Mouse (Mus musculus) neutrophil, adult 5-6 weeks (primary cell): ENCODE measurements at regions not wholly inside any gene's neighbourhood (a gene's known extent, or its start where the extent isn't known, plus 50 kb on each side); places are given as distances from the start of the nearest gene placed in this dataset.
A peak's percentile ranks its signal among the peaks of the same experiment; 100 is the strongest.

Experiments used
- ATAC-seq: fragments of 151-379, 151-347 bp; 2 replicates; pipeline ENCODE4 v1.8.0; 2017; ENCODE audit warnings: mild to moderate bottlenecking, moderate TSS enrichment; ENCODE audit not compliant: insufficient number of reproducible peaks, poor library complexity, low FRiP score, severe bottlenecking; ENCODE audit errors: extremely low read depth

DNA sequence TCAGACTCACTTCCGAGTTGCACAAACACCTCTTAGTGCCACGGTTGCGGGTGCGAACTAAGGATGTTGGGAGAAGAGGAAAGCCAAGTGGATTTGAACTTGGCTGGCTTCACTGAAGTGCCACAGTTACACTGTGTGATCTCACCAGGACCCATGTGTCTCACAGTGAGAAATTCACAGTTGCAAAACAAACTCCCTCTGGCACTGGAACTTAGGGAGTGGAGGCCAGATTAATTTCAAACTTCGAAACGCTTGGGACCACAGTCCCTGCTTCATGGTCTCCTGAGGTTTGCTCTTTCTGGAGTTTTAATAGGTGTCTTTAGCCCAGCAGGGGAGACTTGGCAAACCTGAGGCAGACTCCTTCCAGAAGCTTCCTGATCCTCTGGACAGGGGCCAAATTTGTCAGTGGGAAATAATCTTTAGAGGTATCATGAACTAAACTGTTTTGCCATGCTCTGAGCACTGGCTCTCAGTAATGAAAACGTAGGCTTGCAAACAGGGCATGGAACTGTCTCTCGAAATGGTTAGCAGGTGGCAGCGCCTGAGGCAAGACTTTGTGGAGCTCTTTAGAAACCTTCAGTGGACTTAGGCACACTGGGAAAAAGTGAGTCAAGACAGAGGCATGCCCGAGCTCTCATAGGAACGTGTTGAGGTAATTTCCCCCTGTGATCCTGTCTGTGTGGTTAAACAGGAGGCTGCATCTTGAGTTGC lies 121.2 kb upstream of the Gm5148 start:
- ATAC-seq = no peak

DNA sequence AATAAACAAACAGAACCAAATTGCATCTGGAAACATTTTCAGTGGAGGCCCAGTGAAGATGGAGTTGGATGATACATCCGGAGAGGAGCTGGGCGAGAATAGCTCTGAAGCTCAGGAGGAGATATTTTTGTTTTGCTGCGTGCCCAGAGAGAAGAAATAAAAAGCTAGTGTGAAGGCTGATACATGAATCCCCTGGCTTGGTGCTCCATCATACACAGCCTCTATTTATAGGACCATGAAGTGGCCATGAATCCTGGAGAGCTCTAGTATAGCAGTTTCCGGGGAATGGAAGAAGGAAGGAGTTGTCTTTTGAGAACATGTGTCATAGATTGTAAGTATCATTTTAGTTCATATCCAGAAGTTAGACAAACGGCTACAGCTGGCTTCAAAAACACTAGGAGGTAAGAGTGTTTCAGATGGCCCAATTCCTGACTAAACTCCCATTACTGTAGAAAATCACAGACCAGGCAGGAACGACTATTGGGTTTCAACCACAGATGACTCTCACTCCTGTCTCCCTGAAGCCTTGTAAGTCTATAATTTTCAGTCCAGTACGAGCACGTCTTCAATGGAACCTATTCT lies 120.5 kb upstream of the Gm5148 start:
- ATAC-seq = no peak

DNA sequence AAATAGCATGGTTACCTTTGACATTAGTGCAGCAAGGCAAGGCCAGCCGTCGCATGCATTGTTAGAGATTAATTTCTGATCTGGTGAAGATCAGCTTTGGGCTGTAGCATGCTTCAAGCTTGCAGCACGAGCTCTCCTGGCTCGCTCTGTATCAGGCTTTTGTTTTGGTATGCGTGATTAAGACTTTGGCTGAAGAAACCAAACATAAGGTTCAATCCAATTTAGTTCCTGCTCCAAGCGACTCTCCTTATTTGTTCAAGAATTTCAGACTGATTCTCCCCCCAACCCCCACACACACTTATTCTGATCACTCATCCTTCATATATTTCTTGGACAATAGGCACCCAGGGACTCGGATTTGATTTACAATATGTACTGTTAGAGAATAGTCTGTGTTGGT lies 118.0 kb upstream of the Gm5148 start:
- no peak for ATAC-seq

GRCm38 (mm10) chr3:37838896-37839295 lies 114.6 kb upstream of the Gm5148 start:
- no peak for ATAC-seq

GRCm38 (mm10) chr3:37836749-37837148 lies 112.5 kb upstream of the Gm5148 start:
- no peak for ATAC-seq

GRCm38 (mm10) chr3:37835687-37836086 lies 111.4 kb upstream of the Gm5148 start:
- ATAC-seq = no peak

DNA sequence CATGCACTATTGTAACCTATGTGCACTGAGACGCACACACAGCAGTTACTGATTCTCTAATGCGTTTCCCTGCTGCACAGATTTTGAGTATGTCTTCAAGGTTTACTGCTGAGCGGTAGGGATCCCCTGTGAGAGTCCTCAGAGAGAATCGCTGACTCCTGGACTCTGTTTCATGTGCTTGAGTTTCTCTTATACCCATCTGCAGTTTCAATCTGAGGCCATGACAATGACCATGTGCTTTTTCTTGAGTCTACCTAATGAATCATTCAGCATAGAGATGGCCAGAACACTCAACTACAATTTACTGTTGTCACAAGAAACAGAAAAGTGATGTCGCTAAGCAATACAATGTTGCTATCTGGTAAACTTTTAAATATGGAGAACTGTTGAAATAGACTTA lies 110.8 kb upstream of the Gm5148 start:
- ATAC-seq = no peak

GRCm38 (mm10) chr3:37834626-37835025 lies 110.3 kb upstream of the Gm5148 start:
- no peak for ATAC-seq

- no peak for ATAC-seq
Observed at GRCm38 (mm10) chr3:37833387-37833786, 109.1 kb upstream of the Gm5148 start.

- no peak for ATAC-seq
Observed at GRCm38 (mm10) chr3:37827546-37827945, 103.3 kb upstream of the Gm5148 start.

DNA sequence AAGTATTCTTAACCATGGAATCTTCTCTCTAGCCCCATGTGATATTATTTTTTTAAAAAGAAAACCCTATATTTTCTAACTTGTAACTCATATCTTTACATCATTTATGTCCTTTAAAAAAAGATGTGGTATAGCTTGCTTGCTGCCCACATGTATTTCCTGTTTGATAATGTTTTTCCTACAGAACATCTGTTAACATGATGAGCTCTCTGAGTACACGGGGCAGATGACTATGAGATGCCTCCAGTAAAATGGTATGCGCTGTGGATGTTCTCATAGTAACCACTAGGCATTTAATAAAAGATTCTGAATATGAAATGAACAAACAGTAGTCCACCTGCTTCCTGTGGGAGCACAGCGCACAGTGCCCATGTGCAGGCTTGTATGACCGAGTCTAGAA lies 101.3 kb upstream of the Gm5148 start:
- ATAC-seq = no peak

DNA sequence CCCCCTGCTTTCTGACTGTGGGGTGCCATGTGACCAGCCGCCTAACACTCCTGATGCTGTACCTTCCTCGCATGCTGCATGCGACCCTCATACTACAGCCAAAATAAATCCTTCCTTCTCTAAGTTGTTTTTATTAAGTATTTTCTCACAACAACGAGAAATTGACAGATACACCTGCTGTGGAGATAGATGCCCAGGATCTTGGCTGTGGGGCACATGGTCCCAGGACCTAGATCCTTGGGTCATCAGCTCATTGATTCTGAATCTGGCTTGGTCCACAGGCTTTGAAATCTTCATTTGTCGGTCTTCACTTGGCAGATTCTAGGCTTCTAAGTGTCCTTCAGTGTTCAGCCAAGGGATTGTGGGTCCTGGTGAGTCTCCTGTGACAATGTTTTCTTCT lies 100.4 kb upstream of the Gm5148 start:
- no peak for ATAC-seq

GRCm38 (mm10) chr3:37819503-37819902 lies 95.2 kb upstream of the Gm5148 start:
- no peak for ATAC-seq

DNA sequence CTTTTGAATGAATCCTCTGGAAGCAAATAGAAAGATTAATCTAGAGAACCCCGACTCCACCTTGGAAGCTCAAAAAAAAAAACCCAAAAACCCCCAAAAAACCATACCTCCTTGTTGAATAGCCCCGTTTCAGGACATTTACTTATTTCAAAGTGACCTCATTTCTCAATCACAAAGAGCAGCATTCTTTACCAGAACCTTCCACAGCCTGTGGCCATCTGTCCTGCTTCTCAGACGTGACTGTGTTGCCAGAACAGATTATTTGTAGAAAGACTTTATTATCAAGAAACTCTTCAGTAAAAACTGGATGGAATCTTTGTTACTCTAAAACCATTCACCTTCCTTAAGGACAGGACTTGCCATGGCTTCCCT lies 93.1 kb upstream of the Gm5148 start:
- no peak for ATAC-seq

DNA sequence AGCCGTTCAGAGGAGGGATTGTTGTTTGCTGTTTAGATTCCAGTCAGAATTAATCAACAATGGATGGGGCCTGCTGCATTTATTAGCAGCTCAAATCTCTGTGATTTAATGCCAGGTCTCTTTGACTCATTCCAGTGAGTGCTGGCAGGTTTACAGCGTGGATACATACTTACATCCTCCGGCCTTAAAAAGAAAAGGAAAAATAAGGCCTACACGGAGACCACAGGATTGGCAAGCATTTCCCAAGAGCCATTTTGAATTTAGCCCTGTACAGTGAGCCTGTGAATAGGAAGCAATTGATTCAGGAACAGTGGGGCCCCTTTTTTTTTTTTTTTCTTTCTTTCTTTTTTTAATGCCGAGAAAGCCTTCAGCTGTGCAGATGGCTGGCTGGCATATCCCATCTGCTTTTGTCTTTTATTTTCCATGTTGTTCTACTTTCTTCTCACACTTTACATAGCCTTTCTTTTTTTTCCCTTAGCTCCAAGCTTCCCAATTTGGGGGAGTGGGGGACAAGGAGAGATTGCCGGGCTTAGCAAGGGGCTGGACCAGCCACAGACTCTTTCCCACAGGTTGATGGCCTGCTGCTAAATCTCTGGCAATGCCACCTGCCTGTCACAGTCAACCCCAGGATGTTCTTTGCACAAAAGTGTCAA lies 92.6 kb upstream of the Gm5148 start:
- ATAC-seq = no peak

DNA sequence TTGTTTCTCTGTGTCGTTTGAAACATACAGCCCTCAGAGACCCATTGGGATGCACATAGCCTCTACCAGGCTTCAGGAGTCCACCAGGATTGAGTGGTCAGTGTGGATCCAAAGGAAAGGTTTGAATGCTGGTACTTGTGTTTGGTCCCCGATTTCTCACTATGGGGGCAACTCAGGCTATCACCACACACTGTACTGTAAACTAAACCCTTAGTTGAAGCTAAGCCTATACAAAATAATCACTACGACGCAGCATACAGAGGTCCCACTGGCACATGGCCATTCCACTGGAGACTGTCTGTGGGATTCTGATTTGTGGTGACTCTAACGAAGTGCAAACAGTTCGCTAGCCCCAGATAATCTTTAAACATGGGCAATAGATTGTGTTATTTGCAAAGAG lies 91.5 kb upstream of the Gm5148 start:
- ATAC-seq = no peak

GRCm38 (mm10) chr3:37812936-37813335 lies 88.6 kb upstream of the Gm5148 start:
- ATAC-seq = no peak

DNA sequence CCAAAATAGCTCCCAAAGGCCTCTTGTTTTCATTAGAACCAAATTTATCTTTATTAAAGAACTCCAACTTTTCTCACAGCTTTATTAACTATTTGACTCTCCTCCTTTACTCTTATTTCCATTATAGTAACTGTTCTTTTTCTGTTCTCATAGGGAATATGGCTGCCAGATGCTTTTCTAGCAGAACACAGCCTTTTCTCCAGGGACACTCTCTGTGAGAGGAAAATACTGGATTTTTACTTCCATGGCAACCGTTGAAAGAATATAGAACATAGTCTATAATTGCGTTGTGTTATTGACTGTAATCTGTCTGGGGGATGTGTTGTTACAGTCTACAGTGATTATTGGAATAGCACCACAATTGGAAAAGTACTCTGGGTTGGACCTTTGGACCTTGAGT lies 87.1 kb upstream of the Gm5148 start:
- ATAC-seq = no peak

DNA sequence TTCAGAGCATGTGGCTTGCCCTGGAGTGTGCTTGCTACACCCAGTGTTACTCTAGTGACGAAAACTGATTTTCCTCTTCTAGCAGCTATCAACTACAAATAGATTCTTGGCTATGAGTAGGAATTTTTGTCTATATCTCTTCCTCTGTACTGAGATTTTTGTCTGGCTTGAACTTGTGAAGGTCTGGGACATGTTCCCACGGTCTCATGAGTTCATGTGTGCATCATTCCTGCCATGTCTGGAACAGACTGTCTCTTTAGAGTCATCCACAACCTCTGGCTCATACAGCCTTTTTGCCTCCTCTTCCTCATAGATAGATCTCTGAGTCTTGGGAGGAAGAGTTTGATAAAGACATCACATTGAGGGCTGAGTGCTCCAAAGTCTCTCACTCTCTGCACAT lies 86.5 kb upstream of the Gm5148 start:
- ATAC-seq = no peak

GRCm38 (mm10) chr3:37805805-37806148 lies 81.5 kb upstream of the Gm5148 start:
- peak; percentile 33; the same call in 1 of the 2 replicates for ATAC-seq
